Mouse (Mus musculus) lung, adult 2 months (tissue): ENCODE data around the gene Zc3h18. TPM values are rescaled to one million over a fixed set of nuclear protein-coding genes. Genes with fewer than 3 reads are reported as not detected.
A peak's percentile ranks its signal among the peaks of the same experiment; 100 is the strongest.

ENCODE experiments used
- DNase-seq: peaks from one replicate; pipeline ENCODE4 v3.0.0; 2022
- H3K4me1 ChIP-seq: fragments of 200-500 bp; 2 replicates; pipeline ENCODE4 v1.6.1; 2011; ENCODE audit warnings: low read length; ENCODE audit not compliant: control insufficient read depth, insufficient read depth
- H3K4me3 ChIP-seq: fragments of 200-500 bp; replicated peaks from 2 replicates; pipeline ENCODE3; 2011; ENCODE audit warnings: low read depth, mild to moderate bottlenecking, control low read depth, low read length; ENCODE audit errors: extremely low read depth
- CTCF ChIP-seq: fragments of 200-500 bp; IDR thresholded peaks from 2 replicates; pipeline ENCODE4 v1.5.1; 2011; ENCODE audit warnings: mild to moderate bottlenecking, low read length, control low read depth; ENCODE audit not compliant: insufficient read depth
- POLR2A ChIP-seq: fragments of 200-500 bp; IDR thresholded peaks from 2 replicates; pipeline ENCODE4 v1.6.1; 2011; ENCODE audit warnings: low read depth, mild to moderate bottlenecking, control low read depth, low read length, borderline replicate concordance; ENCODE audit errors: extremely low read depth
- WGBS: fragments of 180-500 bp; shearing (Covaris S2); methylation state at CpG from one replicate; pipeline ENCODE4 v1.1.7; 2018; 5-methylcytosine and 5-hydroxymethylcytosine counted together
- polyA plus RNA-seq: library from polyadenylated mRNA; depleted of rRNA; stranded (reverse); fragments of >200 nt; gene quantifications from 2 replicates; pipeline ENCODE4 v1.2.3, GENCODE M21; 2012

Gene Zc3h18
- polyA plus RNA-seq, 1 experiment: 26.8 TPM

DNA sequence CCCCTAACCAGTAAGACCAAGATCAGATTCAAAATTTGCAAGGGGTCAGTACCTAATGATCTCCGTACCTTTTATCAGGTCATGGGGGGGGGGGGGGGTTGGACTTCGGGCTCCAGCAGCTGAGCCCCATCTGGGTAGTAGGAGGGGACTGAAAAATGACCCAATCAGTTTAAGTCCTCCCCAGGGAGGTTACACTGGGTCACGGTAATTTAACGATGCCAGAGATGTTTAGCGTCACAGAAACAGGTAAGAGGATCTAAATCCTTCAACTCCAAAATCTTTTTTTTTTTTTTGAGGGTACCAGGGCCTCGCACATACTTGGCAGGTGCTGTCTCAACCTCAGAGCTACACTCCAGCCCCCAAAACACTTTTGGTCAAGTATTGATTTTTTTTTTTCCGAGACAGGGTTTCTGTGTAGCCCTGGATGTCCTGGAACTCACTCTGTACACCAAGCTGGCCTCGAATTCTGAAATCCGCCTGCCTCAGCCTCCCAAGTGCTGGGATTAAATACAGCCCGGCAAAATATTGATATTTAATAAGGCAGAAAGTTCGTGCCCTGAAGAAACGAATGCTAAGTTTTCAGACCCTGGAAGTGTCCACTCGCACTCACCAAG lies 551 bp upstream of the Zc3h18 start:
- H3K4me3 ChIP-seq: peak overlapping the region; percentile 55
- TF ChIP-seq POLR2A: no peak
- no peak for TF ChIP-seq CTCF
- H3K4me1 ChIP-seq: peaks cover 8% of the 10 kb centered on the region; the same call in 1 of the 2 replicates
- WGBS: 21% methylated on average over 13 of the region's 13 CpGs
- DNase-seq: no peak

- no peak for DNase-seq
- 58% methylated on average over 4 of the region's 4 CpGs for WGBS
- H3K4me3 ChIP-seq: no peak overlapping the region
- H3K4me1 ChIP-seq: peaks cover under 1% of the 10 kb centered on the region; the same call in 1 of the 2 replicates
- TF ChIP-seq CTCF (no peak), POLR2A (no peak)
These were observed 6.6 kb downstream of the Zc3h18 start for GRCm38 (mm10) chr8:122383039-122383438.

- WGBS: 85% methylated on average over 3 of the region's 3 CpGs
- no peak for DNase-seq
- Histone ChIP-seq H3K4me1 (no peaks in the 10 kb centered on the region), H3K4me3 (no peak overlapping the region)
- TF ChIP-seq POLR2A (no peak), CTCF (0 out of 2 replicates have a peak, but pooled peaks have one; percentile 6)
These were observed 12.9 kb downstream of the Zc3h18 start for GRCm38 (mm10) chr8:122389357-122389756.

GRCm38 (mm10) chr8:122390758-122391157 lies 14.3 kb downstream of the Zc3h18 start:
- no peak for TF ChIP-seq CTCF
- TF ChIP-seq POLR2A: no peak
- Histone ChIP-seq H3K4me3 (no peak overlapping the region), H3K4me1 (no peaks in the 10 kb centered on the region)
- WGBS: 71% methylated on average over 3 of the region's 3 CpGs
- no peak for DNase-seq

- TF ChIP-seq CTCF (no peak), POLR2A (no peak)
- no peak for DNase-seq
- H3K4me3 ChIP-seq: no peak overlapping the region
- no peaks in the 10 kb centered on the region for H3K4me1 ChIP-seq
These were observed 17.3 kb downstream of the Zc3h18 start for GRCm38 (mm10) chr8:122393717-122394116.

DNA sequence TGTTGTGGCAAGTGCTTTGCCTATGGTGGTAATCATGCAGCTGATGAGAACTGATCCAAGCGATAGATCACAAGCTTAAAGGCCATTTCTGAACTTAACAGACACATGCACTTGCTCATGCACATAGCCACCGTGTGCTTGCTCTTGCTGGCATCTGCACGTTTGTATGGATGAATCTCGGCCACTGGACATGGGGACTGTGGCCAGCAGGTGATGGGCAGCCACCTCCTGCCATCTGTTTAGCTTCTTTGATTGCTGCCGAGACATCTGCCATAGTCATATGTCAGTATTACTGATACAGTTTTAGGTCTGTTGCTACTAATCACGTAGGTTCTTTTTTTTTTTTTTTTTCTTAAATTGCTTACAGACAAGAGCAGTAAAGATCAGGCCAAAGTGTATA lies 18.9 kb downstream of the Zc3h18 start:
- 85% methylated on average over 6 of the region's 6 CpGs for WGBS
- H3K4me3 ChIP-seq: no peak overlapping the region
- no peaks in the 10 kb centered on the region for H3K4me1 ChIP-seq
- TF ChIP-seq CTCF (no peak), POLR2A (no peak)
- DNase-seq: no peak

GRCm38 (mm10) chr8:122398186-122398585 lies 21.8 kb downstream of the Zc3h18 start:
- Histone ChIP-seq H3K4me3 (no peak overlapping the region), H3K4me1 (no peaks in the 10 kb centered on the region)
- TF ChIP-seq CTCF (no peak), POLR2A (no peak)
- DNase-seq: no peak
- 94% methylated on average over 9 of the region's 9 CpGs for WGBS

GRCm38 (mm10) chr8:122405146-122405805 lies 28.9 kb downstream of the Zc3h18 start:
- Histone ChIP-seq H3K4me3 (no peak overlapping the region), H3K4me1 (no peaks in the 10 kb centered on the region)
- TF ChIP-seq POLR2A (no peak), CTCF (no peak)
- WGBS: 76% methylated on average over 9 of the region's 9 CpGs
- no peak for DNase-seq

- 90% methylated on average over 7 of the region's 7 CpGs for WGBS
These were observed 31.3 kb downstream of the Zc3h18 start for GRCm38 (mm10) chr8:122407678-122408077.

DNA sequence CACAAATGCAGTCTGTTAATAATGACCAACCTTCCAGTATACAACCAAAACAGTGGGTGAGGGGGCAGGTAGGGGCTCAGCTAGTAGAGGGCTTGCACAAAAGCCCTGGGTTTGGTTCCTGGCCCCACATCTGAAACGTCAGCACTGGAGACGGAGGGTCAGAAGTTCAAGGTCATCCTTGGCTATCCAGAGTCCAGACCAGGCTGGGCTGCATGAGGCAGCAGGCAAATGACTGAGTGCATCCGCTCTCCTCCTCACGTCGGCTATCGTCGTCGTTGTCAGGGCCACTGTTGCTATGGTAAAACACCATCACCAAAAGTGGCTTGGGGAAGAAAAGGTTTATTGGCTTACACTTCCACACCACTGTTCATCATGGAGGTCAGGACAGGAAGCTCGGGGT lies 37.9 kb downstream of the Zc3h18 start:
- TF ChIP-seq POLR2A (no peak), CTCF (no peak)
- 85% methylated on average over 9 of the region's 9 CpGs for WGBS
- H3K4me3 ChIP-seq: no peak overlapping the region
- DNase-seq: no peak
- H3K4me1 ChIP-seq: no peaks in the 10 kb centered on the region

More at GRCm38 (mm10) chr8:122407678-122408077, 31.3 kb downstream of the Zc3h18 start:
- H3K4me3 ChIP-seq: no peak overlapping the region
- H3K4me1 ChIP-seq: no peaks in the 10 kb centered on the region
- TF ChIP-seq POLR2A (no peak), CTCF (no peak)
- no peak for DNase-seq
